Mouse (Mus musculus) spleen, postnatal 36 days (tissue): Measurements from ENCODE around the gene Il1f5.
A peak's percentile ranks its signal among the peaks of the same experiment; 100 is the strongest.

Source experiments
- DNase-seq, 2 experiments: peaks; one replicate each; pipeline ENCODE4 v3.0.0; 2022; ENCODE audit warnings: low spot score in 2 of 2, mixed read lengths in 1 of 2

Il1f5 gene

DNA sequence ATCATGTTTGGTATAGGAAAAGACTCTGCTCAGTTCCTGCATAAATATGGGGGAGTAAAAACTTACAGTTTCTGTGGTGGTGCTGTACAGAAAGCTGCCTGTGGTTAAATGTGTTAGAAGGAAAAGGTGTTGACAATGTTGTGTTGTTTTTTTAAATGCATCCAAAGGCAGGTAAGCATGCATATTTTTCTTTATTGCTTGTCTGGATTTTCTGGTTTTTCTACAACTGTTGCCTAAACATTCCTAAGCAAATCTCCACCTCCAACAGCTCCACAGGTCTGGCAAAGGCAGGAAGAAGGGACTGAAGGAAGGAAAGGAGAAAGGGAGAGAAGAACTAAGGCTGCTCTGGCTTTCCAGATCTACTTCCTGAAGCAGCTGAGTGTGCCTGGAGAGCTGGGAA lies at the start of gene Il1f5:
Il1f5 (plus strand) TSS at position 301 of the 400 bp plus-strand sequence.
- DNase-seq: no peak

DNA sequence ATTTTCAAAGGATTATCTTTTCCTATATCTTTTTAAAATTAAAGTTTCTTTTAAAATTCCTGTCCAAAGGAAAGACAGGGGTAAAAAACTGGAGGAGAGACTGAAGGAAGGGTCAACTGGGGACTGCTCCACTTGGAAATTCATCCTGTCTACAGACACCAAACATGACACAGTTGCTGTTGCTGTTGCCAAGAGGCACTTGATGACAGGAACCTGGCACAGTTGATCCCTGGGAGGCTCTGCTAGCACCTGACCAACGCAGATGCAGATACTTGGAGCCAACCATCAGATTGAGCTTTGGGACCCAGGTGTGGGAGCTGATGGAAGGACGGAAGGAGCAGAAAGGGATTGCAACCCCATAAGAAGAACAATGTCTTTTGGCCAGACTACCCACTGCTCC lies 49.6 kb upstream of the Il1f5 start:
- no peak for DNase-seq

DNA sequence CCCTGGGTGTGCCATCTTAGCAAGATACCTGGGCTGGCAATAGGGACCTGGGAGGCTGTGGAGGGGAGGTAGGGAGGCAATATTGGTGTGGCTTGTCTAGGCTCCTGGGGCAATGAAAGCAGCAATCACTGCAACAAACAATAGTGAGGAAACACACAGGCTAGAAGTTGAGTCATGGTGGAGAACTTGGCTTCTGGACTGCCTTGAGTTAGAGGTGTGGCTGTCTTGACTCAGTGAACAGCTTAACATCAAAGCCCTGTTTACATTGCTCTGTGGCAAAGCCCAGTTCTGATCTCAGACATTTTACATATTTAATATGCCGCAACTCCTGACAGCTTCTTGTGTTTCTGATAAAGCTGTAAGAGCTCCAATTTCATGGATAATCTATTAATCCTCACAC lies 9.3 kb upstream of the Il1f5 start:
- no peak for DNase-seq

GRCm38 (mm10) chr2:24273619-24274018 lies 3.1 kb upstream of the Il1f5 start:
- no peak for DNase-seq

- no peak for DNase-seq
These were observed 1.6 kb upstream of the Il1f5 start for GRCm38 (mm10) chr2:24275146-24275545.

DNA sequence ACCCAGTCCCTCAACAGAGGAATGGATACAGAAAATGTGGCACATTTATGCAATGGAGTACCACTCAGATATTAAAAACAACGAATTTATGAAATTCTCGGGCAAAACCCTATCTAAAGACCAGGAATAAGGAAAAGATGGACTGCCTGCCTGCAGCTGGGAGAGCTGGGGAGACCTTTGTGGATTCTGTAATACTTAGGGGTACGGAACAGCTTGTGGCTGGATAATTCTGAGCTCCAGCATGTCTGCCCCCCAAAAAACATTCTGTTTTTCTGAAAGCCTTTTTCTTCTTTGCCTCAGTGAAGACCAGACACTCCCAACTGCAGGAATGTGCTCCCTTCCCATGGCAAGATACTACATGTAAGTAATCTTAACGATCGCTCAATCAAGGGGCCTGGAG lies 14.1 kb downstream of the Il1f5 start, which contains the start of gene Il1f10:
Il1f10 (plus strand) TSS at position 301 of the 400 bp plus-strand sequence.
- no peak for DNase-seq

- no peak for DNase-seq
These were observed 17.9 kb downstream of the Il1f5 start for GRCm38 (mm10) chr2:24294616-24295015.

GRCm38 (mm10) chr2:24296837-24297236 lies 20.1 kb downstream of the Il1f5 start:
- DNase-seq: peak in 1 of 2 experiments; percentile 43

DNA sequence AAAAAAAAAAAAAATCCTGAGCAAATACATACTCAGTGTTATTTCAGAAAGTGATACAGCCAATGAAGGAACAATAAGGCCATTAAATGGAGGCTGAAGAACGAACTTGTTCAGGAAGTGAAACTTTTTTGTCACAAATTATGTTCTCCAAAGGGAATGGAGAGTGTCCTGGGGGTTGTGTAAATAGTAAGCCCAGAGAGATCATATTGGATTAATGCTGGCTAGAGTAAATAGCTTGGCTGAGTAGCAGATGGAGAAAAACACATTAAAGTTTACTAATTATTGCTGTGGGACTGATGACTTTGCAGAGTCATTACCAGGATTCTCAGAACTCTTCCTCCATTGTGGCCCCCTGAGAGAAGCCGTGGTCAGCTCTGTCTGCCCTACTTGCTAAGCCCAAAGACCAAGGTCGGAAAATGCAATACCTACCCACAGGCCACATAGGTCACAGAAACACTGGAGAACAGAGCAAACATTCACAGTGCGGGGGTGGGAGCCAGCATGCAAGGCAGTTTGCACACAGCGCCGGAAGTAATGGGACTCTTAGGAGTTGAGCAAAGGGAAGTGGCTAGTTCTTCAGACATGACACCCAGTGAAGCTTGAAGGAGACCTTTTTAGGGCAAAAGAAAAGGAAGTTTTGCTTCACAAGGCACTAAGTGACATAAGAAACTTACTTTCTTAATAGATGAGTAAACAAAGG lies 34.7 kb downstream of the Il1f5 start:
- DNase-seq: peak; percentile 81 to 84

DNA sequence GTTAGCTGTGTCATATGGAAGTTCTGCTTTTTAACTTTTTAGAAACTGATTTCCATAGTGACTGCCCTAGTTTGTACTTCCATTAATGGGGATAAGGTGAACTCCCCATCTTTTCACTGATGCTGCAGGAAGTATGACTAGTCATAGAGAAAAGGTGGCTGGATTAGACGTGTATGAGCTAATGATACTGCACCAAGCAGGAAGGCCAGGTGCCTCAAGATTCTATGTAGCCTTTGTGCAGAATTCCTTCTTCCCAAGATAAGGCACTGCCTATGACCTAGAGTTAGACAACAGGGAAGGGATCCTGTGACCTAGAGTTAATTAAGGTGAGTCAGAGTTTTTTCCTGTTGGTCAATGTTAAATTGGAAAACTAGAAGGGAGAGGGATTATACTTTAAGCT lies 40.2 kb downstream of the Il1f5 start:
- no peak for DNase-seq

DNA sequence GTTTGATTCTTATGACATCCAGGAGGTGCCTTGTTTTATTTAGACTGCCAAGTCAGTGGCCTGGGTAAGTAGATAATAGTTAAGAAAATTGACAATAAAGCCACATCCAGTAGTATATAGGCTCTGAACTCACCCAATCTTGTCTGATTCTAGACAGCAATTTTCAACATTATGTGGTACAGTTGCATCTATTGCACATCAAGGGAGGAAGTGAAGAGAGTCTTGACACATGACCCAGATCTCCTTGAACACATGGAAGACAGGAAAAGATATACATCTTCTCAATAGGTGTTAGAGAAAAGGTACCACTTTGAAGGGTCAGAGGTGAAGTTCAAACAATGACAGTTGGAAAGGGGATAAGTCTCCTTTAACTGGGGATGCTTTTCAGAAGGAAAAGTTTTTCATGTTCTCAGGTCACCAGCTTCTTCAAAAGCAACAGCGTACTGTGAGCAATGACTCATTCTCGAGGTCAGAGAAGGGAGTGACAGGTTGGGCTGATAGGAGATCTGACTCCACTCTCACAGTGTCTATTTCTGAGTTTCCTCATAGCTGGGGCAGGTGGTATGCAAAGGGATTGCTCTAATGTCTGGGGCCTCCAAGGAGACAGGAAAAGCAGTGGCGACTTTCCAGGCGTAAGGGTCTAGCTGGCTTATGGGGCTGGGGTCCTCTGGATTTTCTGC lies 41.3 kb downstream of the Il1f5 start:
- DNase-seq: no peak
